Mouse (Mus musculus): ENCODE results near the gene Mettl7b.
"Not testable (repeated sequence)": the region's sequence is repeated elsewhere in the genome, so short reads cannot be mapped to it uniquely, and the experiment has no call there.

Mettl7b gene

DNA sequence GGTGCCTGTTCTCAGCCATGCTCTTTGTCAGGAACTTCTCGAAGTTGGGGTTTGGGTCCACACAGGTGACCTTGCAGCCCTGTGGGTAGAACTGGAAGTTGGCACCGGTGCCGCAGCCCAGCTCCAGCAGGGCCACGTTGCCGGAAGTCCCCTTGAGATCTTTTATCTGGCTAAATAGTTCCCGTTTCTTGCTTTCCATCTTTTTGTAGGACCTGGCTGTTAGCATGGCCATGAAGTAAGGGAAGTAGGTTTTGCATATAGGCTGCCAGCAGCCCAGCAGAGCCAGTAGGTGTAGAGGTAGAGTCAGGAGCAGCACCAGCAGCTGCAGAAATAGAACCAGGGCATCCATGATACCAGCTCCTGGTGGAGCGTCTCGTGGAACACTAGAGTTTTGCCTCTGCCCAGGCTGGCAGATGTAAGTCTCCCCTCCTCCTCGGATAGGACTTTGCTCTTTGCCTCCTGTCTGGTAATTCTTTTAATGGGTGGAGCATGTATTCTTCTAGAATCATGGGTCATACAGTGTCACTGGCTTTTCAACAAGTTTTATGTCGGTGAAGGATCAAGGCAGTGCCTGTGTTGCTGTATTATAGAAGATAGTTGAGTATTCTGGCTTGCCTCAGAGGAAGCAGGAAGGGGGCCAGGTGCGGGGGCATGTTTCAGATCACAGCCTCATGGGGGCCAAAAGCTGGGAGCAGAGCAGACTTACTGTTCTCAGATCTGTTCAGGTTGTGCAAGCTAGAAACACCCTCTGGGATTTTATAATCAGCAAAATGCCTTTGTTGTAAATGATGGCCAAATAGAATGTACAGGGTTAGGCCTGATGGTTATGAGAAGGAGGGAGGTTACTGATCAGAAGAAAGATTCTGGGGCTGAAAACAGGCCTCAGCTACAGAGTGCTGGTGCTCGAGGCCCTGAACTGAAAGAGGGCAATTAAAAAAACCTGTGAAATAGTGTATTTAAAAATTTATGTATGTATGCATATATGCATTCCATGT lies at the start of gene Mettl7b:
Gene Mettl7b (minus strand): TSS at position 399 of the 995 bp plus-strand sequence.
- CTCF ChIA-PET: interaction anchor here (0.5 kb wide), 1 partner anchor 22 kb away, joined by 3 read pairs; no protein-coding TSS in a partner anchor

DNA sequence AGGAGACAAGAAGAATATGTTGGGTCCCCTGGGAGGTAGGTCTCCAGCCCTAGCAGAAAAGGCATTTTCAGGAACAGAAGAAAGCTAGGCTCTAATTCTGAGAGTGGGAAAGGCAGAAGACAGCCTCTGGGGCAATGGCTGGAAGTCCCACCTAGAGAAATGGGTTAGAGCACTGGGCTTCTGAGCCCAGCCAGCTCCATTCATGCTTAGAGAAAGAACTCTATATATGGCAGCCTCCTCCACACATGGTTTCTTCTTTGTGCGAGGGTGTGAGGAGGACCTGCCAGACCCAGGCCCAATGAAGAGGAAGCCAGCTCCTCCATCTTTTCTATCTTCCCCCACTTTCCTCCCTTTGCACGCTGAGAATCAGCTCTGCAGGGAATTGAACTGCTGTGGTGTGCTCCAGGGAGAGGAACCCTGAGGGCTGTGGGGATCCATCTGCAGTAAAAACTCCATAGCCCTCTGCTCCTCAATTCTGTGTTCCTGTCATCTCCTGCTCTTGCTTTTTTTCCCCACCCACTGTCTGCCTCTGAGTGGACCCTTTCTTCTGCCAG lies 49.6 kb upstream of the Mettl7b start, which contains the start of gene Olfr763:
Gene Olfr763 (plus strand): TSS at position 504 of the 554 bp plus-strand sequence.
- CTCF ChIA-PET: no interaction called here

DNA sequence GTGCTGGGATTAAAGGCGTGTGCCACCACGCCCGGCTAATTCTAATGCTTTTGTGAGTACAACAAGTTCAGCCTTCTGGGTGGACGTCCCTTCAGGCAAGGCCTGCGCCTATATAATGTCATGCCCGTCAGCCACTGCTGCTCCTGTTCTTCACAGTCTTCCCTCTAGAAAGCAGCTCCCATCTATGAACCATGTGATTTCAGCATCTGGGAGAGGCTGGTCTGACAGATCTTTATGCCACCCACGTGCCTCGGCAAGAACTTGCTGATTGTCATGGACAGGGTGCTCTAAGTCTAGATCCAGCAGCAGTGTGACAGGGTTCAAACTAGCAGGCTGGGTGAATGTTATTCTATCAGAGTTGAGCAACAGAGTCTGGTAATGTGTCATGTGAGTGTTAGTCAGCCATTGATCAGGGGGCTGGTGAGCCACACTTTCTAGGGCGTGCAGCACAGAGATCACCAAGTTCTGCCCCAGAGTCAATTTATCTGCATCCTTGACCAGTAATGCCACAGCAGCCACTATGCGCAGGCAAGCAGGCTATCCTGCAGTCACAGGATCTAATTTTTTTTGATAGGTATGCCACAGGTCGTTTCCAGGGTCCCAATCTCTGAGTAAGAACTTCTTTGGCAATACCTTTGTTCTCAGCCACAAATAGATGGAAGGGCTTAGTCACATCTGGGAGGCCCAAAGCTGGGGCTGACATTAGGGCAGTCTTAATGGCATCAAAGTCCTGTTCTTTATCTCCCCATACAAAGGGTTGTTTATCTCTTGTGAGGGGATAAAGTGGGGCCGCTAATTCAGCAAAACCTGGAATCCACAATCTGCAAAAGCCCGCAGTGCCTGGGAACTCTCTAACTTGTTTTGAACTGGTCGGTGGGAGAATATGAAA lies 43.5 kb upstream of the Mettl7b start:
- CTCF ChIA-PET: no interaction called here

DNA sequence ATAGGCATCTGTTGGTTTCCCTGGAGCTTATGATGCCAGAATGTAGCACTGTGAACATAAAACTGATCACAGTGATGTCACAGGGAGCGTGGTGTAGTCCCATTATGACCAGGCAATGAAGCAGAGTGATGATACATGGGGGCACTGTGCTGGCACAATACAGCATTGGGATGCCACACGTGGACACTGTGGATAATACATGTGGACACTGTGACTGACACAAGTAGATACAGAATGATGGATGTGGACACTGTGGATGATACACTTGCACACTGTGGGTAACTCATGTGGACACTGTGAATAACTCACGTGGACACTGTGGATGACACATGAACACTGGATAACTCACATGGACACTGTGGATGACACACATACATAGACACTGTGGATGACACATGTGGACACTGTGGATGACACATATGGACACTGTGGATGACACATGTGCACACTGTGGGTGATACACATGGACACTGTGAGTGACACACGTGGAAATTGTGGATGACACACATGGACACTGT lies 35.8 kb upstream of the Mettl7b start:
- CTCF ChIA-PET: no interaction called here

DNA sequence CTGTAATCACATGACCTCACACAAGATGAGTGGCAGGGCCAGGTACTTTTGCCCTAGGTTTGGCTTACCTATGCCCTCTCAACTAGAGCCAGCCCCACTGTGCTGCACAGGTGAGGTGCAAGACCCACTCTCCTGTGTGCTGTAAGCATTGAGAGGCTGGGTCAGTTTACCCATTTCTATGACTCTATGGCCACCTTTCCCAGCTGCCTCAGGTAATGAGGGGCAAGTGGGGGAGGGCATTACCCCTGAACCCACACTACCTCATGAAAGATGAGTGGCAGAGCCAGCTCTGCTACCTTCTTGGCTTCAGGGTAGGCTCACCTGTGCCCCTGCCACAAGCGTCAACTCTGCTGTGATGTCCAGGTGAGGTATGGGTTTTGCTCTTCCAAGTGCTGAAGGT lies 35.0 kb upstream of the Mettl7b start:
- CTCF ChIA-PET: no interaction called here

DNA sequence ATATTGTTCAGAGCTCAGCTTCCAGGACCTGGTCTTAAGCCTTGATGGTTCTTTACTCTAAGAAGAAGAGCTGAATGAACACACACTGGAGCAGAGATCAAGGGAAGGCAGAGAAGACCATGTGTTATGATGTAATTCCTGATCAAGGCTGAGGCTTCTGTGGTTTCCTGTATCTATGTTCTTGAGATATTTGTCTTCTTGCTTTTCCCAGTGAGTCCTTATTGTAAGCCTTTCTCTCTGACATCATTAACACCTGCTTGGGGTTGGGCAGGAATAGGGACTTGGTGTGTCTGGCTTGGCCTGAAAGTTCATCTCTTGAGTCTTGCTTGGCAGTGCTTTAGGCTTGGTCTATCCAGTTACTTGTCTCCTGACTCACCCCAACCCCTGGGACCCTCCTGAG lies 30.2 kb upstream of the Mettl7b start:
- CTCF ChIA-PET: no interaction called here

DNA sequence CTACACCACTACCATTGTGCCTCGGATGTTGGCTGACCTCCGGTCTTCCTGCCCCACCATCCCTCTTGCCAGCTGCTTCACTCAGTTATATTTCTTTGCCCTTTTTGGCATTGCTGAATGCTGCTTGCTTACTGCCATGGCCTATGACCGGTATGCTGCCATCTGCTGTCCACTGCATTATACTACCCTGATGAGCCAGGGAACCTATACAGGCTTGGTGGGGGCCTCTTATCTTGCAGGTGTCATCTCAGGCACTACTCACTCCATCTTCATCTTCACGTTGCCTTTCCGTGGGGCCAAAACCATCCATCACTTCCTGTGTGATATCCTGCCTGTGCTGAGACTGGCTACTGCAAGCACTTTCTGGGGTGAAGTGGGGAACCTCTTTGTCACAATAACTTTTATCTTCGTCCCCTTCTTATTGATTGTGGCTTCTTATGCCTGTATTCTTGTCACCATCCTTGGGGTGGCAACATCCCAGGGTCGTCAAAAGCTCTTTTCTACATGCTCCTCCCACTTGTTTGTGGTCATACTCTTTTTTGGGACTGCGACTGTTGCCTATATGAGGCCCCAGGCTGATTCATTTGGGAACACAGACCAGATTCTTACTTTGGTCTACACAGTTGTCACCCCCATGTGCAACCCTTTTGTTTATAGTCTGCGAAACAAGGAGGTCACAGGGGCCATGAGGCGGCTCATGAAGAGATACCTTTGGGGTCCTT lies 29.5 kb upstream of the Mettl7b start:
- CTCF ChIA-PET: not testable (repeated sequence)

DNA sequence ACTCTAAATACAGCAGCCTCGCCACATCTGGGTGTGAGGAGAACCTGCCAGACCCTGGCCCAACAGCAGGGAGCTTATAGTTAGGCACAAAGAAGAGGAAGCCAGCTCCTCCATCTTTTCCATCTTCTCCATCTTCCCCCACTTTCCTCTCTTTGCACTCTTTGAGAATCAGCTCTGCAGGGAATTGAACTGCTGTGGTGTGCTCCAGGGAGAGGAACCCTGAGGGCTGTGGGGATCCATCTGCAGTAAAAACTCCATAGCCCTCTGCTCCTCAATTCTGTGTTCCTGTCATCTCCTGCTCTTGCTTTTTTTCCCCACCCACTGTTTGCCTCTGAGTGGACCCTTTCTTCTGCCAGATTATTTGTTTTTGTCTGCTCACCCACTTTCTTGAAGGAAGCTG lies 28.3 kb upstream of the Mettl7b start, which contains the start of gene Olfr9:
Gene Olfr9 (plus strand): TSS at position 301 of the 400 bp plus-strand sequence.
- CTCF ChIA-PET: not testable (repeated sequence)

DNA sequence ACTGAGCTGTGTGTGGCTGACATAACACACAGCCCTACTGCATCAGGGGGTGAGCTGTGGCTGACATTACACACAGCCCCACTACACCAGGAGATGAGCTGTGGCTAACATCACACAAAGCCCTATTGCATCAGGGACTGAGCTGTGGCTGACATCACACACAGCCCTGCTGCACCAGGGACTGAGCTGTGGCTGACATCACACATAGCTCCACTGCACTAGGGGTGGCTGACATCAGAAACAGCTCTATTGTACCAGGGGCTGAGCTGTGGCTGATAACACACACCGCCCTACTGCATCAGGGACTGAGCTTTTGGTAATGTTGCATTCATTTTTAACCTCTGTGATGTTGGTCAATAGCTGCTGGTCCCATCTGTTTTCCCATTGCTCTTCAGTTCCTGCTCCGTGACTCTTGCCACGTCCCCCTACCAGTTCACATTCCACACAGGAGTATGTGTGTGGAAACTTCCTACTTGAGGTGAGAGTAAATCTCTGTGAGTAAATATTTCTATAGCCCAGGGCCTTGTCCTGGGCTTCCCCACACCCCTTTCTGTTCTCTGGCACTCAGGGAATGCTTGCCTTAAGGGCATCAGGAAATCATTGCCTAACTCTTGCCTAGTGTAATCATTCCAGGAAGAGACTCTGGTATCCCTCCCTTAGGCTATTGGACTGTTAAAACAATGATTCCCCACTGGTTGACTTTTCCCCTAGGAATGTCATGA lies 20.0 kb upstream of the Mettl7b start:
- CTCF ChIA-PET: no interaction called here

DNA sequence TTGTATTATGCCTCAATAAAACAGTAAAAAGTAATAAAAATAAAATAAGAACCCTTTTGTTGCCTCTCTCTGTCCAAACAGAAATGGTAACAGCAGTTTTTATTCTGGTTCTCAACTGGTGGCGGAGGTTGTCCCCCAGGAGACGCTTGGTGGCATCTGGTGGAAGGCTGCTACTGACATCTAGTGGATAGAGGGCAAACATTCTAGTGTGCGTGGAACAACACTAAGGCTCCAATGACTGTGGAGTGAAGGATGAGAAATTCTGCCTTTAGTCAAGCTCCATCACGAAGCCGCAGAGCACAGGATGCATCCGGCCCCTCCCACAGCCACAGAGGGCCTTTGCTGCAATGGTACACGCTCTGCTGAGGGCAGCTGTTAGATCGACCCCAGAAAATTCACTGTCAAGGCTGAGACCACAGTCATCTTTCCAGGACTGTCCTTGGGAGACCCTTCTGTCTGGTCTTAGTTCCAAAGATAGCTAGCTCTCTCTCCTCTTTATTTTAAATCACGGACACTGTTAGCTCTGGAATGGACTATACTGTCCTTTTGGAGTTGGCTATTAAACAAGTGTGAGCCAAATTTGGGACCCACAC lies 16.8 kb upstream of the Mettl7b start:
- CTCF ChIA-PET: no interaction called here

DNA sequence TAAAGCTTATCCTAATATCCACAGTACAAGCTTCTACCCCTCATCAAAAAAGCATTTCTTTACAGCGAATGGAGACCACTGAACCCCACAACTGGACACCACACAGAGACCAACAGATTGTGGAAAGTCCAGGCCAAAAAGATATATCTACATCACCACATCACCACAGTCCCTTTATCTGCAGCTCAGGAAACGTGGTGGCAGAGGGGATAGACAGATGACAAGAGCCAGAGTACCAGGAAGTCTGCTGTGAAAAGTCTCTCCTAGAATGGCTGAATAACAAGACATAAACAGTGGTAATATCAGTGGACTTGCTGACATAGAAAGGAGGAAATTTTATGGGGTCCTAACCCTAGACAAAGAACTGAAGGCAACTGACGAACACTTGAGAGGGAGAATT lies 15.6 kb upstream of the Mettl7b start:
- CTCF ChIA-PET: no interaction called here

DNA sequence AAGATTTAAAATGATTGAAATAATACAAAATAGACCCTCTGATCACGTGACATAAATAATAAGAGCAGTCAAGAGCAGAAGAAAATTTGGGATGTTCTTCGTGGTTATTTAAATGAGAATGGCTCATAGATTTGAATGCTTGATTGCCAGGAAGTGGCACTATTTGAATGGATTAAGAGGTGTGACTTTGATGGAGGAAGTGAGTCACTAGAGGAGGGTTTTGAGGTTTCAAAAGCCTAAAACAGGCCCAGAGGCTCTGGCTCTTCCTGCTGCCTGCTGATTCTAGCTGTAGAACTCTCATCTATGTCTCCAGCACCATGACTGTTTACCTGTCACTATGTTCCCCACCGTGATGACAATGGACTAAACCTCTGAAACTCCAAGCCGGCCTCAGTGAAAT lies 12.1 kb upstream of the Mettl7b start:
- CTCF ChIA-PET: no interaction called here

DNA sequence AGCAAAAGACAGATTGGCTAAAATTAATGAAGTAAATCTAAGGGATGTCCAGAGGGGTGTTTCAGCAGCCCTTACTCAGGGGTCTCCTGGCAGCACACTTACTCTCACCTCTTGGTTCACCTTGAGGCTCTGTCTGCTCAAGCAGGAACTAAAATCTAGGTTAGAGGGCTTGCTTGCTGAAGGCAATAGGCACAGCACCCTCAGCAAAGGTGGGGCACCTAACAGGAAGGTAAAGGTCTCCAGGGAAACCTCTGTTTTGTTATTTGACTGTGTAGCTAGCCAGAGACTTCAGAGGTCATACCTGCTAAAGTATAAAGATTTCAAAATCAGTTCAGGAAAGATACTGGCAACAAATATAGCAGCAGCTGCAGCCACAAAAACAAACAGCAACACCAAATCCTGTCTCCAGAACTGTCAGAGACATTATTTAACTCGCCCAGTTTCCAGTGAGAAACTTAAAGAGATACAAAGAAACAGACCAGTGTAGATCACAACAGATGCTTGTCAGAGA lies 10.0 kb upstream of the Mettl7b start:
- CTCF ChIA-PET: no interaction called here

DNA sequence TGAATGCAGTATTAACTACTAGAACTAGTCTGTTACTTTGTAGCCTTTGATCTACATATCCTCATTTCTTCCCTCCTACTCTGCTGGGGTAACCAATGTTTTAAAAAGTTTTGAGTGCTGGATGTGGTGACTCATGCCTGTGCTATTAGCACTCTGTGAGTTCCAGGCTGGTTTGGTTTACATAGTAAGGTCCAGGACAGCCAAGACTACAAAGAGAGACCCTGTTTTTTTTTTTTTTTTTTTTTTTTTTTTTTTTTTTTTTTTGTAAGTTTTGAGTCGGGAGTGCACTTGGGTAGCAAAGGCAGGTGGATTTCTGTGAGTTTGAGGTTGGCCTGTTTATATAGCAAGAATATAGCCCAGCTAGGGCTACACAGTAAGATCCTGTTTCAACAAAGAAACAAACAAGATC lies 7.6 kb upstream of the Mettl7b start:
- CTCF ChIA-PET: no interaction called here

DNA sequence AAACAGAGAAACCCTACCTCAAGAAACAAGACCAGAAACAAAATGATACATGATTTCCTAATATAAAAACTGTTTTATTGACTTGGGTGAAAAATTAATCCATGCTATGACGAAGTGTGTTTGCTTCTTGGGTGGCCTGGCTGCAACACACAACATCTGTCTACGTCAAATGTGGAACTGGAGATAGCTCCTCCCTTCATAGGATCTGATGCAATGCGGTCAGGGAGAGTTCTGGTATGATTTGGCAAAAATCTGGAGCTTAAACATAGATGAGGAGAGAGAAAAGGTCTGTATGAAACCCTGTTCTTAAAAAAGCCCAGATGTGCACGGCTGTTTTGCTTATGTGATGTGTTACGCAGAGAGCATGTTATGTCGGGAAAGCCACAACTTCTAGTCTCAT lies 5.1 kb upstream of the Mettl7b start:
- CTCF ChIA-PET: no interaction called here

DNA sequence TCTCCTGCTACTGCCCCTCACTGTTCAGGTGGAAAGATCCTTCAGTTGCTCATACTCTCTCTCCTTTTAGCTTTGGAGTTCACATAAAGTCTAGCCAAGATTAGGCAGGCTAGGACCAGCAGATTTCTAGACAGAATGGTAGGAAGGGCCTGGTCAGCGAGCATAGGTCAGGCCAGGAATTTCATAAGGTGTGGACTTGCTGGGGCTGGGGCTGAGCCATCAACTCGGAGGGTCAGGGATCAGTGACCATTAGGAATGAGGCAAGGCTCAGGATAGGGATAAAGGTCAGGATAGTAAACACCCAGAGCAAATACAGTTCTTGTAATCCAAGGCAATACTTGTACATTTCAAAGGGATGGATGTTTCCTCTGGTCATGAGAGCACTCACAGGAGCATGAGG lies 4.2 kb upstream of the Mettl7b start:
- CTCF ChIA-PET: no interaction called here

DNA sequence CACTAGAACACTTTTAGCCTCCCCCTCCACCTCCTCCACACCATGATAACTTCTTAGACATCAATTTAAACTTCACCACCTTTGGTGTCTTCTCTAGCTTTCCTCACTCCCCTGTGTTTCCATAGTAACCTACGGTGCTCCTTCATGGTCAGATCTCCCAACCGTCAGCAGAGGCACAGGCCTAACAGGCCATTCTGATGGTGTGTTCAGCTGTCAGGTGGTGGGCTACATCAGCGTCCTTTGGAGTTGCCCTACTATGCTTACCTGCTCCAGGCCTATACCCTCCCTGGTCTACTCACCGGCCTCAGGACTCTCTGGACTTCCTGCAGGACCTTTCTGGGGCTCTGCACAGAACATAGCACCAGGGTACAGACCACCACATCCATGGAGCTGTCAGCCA lies 646 bp downstream of the Mettl7b start:
- CTCF ChIA-PET: interaction anchor here (0.5 kb wide), 1 partner anchor 21 kb away, joined by 3 read pairs; no protein-coding TSS in a partner anchor

DNA sequence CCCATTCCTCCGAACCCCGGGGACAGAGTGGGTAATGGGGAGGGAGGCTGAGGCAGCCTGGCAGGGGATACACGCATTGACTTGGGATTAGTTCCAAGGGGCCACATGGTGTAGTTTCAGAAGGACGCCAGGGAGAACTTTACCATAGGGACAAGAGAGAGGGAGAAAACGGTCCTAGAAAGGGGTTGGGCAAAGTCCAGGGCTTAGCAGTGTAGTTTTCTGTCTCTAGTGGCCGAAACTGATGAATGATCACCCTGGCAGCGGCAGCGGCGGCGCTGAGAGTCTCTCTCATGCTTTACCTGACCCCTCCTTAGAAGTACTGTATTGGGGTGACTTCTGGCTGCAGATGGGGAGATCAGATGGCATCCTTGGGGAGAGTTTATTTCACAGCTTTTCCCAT lies 2.4 kb downstream of the Mettl7b start:
- CTCF ChIA-PET: no interaction called here

DNA sequence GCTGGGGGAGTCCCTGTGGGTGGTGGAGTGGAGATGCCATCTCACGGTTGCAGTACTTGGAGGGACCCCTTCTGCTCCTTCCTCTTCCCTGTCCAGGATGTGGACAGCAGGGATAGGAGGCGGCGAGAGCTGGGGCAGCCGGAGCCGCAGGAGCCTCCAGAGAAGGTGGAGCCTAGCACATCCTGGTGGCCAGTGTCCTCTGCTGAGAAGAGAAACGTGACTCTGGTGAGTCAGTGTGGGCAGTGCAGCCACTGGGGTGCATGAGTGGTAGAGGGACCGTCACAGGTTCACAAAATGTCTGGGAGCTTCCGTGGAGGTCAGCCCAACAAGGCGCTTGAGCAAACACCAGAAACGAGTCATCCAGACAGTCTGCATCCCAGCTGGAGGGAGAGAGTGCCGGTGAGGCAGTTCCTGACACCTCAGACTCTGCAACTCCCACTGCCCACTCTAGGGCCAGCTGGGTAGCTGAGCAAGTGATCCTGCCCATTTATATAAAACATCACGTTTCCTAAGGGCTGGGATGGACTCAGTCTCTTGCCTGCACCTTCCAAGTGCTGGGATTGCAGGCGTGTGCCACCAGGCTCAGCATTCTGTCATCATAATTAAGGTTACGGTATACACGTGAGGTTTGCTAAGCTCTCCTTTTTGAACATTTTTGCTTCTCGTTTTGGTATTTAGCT lies 10.4 kb downstream of the Mettl7b start:
- CTCF ChIA-PET: interaction anchor here (0.6 kb wide), 1 partner anchor 310 kb away, joined by 3 read pairs; no protein-coding TSS in a partner anchor
